Mouse (Mus musculus): ENCODE data around the gene Tarbp2.

The Tarbp2 gene

DNA sequence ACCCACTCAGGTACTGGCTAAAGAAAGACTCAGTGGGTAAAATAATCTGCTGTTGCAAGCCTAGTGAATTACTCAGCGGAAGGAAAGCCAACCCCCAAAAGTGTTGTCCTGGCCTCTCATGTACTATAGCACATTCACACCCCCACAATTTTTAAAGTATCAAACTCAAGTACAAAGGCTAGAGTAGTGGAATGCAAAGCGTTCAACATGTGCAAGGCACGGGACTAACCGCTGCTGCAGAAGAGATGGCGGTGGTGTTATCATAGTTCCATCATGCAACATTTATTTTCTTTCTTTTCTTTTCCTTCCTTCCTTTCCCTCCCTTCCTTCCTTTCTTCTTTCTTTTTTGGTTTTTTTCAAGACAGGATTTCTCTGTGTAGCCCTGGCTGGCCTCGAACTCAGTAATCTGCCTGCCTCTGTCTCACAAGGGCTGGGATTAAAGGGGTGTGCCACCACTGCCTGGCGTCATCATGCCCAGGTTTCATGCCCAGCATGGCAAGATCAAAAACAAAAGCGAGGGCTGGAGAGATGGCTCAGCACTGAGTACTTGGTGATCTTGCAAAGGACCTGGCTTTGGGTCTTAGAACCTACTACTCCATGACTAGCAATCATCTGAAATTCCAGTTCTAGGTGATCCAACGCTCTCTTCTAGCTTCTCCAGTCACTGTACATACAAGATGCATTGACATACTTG, 12.1 kb upstream of the Tarbp2 start:
- DNase-seq = no peak

DNA sequence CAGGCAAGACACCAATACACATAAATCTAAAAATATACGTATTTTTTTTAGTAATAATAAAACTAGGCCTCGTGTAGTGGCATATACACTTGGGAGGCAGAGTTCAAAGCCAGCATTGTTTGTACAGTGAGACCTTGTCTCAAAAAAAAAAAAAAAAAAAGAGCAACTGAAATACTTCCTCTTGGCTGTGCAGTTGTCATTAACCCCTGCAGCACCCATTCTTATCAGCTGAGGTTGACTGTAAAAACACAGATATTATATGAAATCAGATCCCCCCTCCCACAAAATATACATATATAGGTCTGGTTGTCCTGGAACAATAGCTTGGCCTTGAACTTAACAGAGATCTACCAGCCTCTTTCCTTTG, 11.5 kb upstream of the Tarbp2 start:
- no peak for DNase-seq

DNA sequence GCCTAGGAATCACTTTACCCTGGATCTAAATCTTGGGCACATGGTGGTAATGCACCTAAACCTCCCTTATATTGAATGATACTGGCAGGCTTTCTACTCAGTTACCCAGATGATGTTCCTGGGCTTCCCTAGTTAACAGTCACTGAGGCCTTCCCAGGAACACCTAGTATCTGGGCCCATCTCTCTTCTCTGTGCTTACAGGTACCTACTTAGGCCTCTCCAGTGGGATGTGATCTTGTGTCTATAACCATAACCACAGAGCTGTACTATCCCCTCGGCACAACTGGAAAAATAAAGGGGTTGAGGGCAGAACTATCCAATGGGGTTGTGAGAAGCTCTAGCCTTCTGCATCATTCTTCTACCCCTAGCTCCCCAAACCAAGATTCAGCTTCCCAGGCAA, 11.1 kb upstream of the Tarbp2 start:
- DNase-seq = no peak

DNA sequence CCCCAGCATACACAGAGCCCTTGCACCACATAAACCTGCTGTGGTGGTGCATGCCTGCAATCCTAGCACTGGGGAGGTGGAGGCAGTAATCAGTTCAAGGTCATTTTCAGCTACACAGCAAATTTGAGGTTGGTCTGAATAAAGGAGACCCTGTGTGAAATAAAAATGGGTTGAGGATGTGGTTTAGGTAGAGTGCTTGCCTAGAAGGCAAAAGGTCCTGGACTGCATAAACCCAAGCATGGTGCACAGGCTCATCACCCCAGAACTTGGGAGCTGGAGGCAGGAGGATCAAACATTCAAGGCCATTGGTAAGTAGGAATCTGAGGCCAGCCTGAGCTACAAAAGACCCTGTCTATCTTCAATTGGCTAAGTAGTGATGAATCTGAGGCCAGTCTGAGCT, 10.4 kb upstream of the Tarbp2 start:
- no peak for DNase-seq

DNA sequence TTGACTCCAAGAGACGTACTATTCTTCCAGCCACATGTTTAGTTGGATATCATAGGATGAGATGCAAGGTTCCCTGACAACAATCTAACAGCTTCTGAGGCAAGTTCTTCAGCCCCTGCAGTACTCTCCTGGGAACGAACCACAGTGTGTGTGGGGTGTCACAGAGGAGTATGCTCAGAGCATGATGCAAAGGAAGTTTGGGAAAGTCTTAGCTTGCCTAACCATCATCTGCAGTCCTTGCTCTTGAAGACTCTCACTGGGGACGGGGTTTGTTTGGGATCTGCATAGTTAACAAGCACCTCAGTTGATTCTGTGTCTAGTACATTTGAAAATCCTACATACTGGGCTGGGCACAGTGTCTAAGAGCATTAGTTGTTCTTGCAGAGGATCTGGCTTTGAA, 9.7 kb upstream of the Tarbp2 start:
- no peak for DNase-seq

DNA sequence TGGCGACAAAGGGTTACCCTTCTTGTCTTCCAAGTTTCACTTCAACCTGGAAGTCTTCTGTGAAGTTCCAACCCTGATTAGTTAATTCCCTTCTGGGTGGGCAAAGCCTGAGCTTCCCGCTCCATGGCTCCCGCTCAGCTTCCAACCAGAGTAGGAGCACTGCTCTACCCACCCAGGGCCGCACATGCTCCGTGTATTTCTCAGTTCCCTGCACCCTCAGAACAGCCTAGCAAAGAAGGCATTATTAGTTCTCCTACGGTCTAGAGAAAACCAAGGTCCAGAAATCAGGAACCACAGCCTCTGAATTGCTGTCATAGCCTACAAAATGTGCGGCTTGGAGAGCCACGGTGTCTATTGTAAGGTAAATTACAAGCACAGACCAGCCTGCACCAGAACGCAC, 7.9 kb upstream of the Tarbp2 start:
- peak in 1 of 2 experiments; percentile 40 for DNase-seq

DNA sequence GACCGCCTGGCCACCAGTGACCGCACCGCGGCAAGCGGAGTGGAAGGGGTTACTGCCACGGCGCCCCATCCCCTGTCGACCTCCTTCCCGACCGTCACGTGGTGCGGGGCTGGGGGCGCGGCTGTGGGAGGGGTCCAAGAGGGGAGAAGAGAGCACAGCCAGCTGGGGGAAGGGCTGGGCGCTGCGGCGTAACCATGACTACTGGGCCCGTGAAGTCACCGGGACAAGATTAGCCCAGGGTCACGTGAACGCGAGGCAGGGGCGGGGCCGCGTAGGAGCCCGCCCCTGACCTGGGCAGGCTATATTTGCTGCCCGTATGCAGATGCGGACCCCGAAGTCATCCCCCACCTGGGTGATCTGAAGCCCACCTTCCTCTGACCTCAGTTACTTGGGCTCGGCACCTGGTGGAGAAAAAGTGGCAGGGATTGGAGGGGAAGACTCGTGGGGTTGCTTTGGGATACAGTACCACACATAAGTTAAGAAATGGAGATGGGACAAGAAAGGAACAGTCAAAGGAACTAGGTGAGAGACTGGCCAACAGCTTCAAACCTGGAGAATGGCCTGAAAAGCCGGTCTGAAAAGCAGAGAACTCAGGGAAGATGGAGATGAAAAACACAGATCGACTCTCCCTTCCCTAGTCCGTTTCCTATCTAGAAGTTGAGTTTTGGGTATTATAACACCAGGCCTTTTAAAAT, 7.3 kb upstream of the Tarbp2 start:
- peak; percentile 87 to 91 for DNase-seq

DNA sequence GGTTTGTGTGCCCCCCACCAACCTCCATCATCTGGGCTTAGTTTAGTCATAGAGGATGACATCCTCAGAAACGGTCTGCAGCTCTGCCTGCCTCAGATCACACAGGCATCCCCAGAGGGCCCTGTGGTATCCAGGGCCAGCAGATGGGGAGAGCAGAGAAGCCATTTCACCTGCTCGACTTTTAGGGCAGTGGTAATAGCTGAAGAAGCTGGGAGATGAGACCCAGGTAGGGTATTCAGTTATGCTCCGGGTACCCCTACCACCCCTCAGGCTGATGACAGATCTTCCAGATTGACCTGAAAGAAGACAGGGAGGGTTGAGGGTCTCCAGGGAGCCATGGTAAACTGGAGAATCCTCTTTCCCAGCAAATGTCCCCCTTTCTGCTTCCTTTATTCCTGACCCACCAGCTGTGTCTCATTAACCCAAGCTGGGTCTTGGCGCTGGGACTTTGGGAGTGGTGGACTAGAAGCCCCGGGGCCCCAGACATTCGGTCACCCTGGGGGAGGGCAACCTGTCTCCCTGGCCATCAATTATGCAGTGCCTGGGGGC, 6.6 kb upstream of the Tarbp2 start:
- peak; percentile 40 to 56 for DNase-seq

DNA sequence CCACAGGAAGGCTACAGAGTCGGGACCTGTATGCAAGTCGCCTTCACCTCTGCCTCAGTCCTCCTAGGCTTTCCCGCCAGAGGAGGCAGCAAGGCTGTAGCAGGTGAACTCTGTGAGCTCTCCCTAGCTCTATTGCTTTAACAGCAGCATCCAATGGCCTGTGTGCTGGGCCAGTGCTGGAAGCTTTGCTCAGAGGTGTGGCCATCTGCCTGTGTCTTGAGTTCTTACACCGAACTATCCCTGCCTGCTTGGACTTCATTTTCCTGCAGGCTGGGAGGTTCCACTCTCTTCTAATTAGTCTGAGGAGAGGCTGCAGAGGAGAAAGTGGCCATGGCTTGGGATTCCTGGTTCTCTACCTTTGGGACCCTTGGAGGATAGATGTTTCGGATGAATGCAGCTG, 6.0 kb upstream of the Tarbp2 start:
- DNase-seq = no peak

DNA sequence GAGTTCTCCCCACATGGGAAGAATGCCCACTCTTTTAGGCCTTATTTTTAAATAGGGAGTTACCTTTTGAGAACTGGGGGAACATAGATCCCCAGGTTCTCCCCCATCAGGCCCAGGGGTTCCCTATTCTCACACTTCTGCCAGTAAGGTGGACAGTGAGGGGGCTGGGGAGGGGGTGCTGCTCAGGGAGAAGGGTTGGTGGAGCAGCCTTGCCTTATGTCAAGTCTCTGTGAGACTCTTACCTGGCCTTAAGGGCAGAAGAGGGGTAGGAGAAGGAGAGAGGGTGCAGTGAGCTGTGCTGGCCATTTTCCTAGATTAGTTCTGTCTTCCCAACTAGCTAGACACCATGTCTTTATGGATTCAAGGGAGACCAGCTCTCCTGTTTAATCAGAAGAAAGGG, 5.5 kb upstream of the Tarbp2 start:
- no peak for DNase-seq

DNA sequence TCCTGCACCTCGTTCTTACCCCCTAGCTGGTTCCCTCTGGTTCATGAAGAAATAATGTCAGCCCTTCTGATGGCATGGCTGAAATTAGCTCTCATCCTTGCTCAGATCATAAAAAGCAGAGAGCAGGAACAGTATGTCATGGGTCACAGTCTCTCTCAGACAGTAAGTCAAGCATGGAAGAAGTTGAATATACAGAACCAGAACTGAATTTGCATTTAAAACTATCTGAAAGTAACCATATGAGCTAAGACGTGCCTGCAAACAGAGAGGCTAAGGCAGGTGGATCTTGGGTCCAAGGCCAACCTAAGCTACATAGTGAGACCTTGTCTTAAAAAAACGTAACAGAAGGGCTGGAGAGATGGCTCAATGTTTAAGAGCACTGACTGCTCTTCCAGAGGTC, 5.0 kb upstream of the Tarbp2 start:
- DNase-seq = no peak

DNA sequence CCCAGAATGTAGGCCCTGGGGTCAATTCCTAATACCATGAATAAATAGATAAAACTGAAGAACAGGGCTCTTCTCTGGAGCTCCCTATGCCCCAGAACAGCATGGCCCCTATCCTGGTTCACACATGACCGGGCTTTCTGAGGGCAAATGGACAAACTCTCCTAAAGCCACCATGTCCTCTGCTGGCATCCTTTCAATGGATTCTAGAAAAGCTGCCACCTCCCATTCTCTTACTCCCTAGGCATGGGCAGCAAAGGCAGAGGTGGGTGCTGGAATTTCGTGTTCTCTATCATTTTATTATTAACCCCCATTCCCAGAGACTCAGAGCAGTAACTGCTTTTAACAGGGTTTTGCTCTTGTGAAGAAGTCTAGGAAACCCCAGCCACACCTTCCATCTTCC, 2.7 kb upstream of the Tarbp2 start:
- DNase-seq = no peak

DNA sequence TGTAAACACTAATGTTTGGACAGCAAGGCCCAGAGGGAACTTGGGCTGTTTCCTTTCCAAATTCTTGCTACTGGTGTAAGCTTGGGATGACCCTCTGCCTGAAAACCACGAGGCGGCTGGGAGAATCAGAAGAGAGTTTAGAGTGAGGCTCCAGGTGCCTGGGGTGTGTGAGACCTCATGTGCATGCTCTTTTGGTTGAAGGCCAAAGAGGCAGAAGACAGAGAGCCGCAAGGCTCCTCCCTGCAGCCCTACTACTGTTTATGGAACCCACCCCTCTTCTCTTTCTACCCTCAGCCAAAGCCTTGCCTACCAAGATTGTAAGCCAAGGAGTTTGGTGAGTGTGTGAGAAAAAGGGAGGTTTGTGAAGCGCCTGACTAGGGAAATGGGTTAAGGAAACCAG, 2.2 kb upstream of the Tarbp2 start:
- DNase-seq = peak in 1 of 2 experiments; percentile 60

DNA sequence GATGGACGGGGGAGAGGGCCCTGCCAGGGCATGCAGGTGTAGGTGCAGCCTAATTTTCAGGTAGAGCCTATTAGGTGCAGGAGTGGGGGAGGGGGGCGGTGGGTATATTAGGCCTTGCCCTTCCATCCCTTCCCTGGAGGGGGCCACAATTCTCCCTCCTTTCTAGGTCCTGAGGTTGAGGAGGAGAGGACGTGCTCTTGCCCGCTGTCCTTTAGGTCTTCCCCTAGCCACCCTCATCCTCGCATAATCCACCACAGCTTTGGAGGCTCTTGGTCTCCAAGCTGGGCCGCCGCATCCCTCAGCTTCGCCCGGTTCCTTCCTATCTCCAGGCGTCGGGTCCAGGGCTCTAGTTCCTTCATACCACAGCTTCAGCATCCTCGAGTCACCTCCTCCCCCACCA, 1.7 kb upstream of the Tarbp2 start:
- DNase-seq = peak; percentile 75 to 90

DNA sequence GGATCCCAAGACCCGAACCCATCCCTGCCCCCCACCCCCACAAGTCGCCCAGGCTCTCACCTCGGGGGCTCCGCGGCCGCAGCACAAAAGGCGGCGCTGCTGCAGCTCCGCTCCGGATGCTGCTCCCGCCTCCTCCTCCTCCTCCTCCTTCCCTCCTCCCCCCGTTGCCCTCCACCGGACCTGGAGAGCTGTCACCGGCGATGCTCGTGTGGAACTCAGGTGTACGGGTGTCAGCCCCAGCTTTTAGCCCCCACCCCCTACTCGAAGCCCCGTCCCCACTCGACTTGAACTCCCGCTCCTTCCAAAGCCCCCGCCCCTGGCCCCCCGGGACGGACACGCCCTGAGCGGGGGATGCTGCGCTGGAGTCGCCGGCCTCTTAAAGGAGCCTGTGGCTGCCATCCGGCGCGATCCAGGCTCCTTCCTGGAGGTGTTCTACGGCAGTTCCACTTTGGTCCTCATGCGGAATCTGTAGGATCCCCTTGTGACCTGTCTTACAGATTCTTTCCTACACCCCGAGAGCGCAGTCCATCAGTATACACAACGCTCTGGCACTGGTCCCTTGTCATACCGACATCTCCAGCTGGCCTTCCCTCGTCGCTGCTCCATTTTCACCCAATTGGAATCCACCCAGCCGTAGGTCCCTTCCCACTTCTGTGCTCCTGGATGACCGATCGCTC, 1.1 kb upstream of the Tarbp2 start, which contains the start of gene Map3k12:
Map3k12 (minus strand) TSS at position 337 of the 677 bp plus-strand sequence.
- peak; percentile 89 to 92 for DNase-seq

DNA sequence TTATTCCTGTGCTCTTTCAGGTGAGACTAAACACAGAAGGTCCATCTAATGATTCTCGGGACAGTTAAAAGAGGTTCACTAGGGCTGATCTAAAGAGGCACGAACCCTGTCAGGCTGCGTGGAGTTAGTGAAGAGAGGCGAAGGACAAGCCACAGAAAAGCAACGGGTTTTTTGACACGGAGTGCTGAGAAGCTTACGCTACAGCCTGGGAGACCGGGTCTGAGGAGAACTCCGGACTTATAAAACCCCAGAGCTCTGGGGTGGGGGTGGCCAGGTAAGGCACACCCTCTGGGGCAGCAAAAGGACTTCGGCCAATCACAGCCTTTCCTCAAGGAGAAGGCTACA, 389 bp upstream of the Tarbp2 start:
- no peak for DNase-seq

DNA sequence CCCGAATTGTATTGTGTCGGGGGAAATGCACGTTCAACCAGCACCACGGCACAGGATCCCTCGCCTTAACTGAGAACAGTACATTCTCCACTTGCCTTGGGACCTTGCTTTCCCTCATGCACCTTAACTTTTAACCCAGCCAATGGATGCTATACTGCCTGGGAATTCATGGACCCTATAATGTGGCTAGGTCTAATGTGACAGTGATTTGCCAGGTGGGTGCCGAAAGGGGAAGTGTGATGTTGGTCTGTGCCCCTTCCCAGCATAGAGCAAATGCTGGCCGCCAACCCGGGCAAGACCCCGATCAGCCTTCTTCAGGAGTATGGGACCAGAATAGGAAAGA, 838 bp downstream of the Tarbp2 start:
- DNase-seq = no peak

DNA sequence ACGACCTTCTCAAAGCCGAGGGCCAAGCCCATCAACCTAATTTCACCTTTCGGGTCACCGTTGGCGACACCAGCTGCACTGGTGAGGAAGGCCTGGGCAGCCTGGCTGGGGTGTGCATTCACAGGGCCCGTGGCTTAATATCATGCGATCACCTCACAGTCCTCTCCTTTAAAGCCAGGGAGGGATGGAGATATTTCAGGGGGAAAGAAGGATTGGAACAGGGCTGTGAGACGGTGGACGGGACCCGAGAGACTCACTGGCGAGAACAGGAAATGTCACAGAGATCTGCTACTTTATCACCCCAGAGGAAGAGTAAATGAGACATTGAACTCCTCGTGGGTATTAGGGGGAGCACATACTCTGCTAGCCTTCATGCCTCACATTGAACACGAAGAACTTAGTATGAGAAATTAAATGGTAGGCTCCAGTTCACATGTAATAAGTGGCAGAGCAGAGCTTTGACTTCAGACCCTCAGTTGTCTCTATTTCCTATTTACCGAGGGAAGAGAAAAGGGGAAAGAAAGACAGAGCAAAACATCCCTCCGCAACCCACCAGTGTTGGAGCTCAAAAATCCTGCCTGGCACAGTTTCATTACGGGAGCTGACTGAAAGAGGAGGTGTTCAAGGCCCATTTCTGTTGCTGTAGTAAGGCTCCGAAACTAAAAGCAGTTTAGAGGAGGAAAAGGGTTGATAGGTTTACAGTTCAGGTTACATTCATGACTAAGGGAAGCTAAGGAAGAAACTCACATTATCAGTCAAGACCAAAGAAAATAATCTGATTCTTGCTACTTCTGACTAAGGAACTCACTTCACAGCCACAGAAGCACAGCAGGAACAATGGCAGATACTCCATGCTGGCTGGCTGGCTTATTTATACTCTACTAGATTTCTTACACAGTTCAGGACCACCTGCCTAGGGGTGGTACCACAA, 1.5 kb downstream of the Tarbp2 start:
- DNase-seq = peak in 1 of 2 experiments; percentile 47

DNA sequence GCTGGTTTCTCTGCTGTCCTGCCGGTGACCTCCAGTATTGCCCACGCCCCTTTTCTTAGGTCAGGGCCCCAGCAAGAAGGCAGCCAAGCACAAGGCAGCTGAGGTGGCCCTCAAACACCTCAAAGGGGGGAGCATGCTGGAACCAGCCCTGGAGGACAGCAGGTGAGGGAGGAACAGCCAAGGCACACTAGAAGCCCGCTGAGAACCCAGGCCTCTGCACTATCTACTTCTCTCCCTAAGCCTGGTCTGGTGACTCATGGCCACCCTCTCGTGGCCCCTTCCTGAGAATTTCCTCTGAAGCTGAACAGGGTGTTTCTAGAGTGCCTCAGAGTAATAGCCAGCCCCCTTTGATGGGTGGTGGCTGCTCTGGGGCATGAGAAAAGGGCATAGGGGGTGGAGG, 2.4 kb downstream of the Tarbp2 start:
- DNase-seq = peak in 1 of 2 experiments; percentile 46

DNA sequence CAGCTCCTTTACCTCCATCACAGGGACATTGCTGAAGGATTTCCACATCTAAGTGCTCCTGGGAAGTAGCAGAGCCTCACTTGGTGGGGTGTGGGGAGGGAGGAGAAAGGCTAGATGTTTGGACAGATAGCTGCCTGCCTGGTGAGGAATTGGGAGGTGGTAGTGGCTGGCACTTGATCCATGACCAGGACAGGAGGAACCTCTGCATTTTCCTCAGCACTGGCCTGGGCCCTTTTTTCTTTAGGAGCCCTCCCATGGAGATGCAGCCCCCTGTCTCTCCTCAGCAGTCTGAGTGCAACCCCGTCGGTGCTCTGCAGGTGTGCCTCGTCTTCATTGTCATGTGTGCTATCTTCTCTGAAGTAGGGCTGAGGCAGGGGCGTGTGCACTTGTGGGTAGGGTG, 3.5 kb downstream of the Tarbp2 start:
- no peak for DNase-seq

DNA sequence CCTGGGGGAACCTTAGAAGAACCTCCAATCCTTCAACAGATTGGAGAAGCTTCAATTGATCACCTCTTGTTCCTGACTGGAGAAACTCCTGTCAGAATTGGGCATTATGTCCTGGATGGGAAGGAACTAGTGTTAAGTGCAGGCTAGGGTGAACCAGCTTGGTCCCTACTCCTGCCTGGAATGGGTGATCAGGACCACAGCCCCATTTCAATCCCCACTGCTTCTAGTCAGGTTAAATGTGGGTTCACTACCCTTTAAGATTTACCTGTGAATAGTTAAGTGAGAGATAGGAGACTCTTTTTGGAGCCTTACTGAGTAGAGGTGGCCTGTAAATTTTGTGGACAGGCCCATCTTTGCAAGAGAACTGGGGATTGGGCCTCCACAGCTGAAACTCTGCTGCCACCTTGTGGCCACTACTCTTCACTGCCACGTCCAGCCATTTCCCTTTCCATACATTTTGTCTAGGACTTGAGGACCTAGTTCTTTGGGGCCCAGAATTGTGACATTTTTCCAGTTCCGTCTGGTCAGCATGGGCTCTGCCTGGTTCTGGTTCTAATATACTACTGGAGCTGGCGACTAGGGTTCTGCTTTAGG, 7.0 kb downstream of the Tarbp2 start, which contains the start of gene Npff:
Npff (minus strand) TSS at position 51 of the 594 bp plus-strand sequence.
- DNase-seq = peak; percentile 91

All from cerebellum, postnatal 14 days (tissue).